Mouse (Mus musculus) ES-E14 (cell line): ENCODE results near the gene Rasgrp1. TPM values are rescaled to one million over a fixed set of nuclear protein-coding genes. Genes with fewer than 3 reads are reported as not detected.

Experiments used
- DNase-seq: peaks from one replicate; pipeline ENCODE4 v3.0.0-alpha.2; 2013; ENCODE audit warnings: low read depth, low spot score
- H3K27ac ChIP-seq: 2 replicates; pipeline ENCODE4 v1.5.1; 2012; ENCODE audit warnings: low read depth, mild to moderate bottlenecking, low read length, moderate library complexity, mixed read lengths; ENCODE audit not compliant: poor library complexity, insufficient read depth, severe bottlenecking
- H3K36me3 ChIP-seq: 2 replicates; pipeline ENCODE4 v1.6.1; 2012; ENCODE audit warnings: mild to moderate bottlenecking, low read length, moderate library complexity, mixed read lengths; ENCODE audit not compliant: control insufficient read depth, poor library complexity, insufficient read depth, severe bottlenecking
- H3K4me1 ChIP-seq, 2 experiments: fragments of 150-350 bp in 1 of 2; sonication (generic) in 1 of 2; 2 replicates each; pipeline ENCODE4 v1.6.1; 2012; ENCODE audit warnings: low read length in 2 of 2, mild to moderate bottlenecking in 1 of 2, mixed read lengths in 1 of 2; ENCODE audit not compliant: control insufficient read depth in 2 of 2, insufficient read depth in 2 of 2, poor library complexity in 1 of 2
- H3K4me3 ChIP-seq, 2 experiments: fragments of 150-350 bp in 1 of 2; sonication (generic) in 1 of 2; 2 replicates each; pipeline ENCODE4 v1.5.1; 2012; ENCODE audit warnings: low read length in 2 of 2, low read depth in 1 of 2, mild to moderate bottlenecking in 1 of 2, mixed read lengths in 1 of 2; ENCODE audit not compliant: insufficient read depth in 1 of 2, poor library complexity in 1 of 2, severe bottlenecking in 1 of 2
- H3K9ac ChIP-seq: 2 replicates; pipeline ENCODE4 v1.6.1; 2012; ENCODE audit warnings: low read depth, mild to moderate bottlenecking, low read length, mixed read lengths; ENCODE audit not compliant: poor library complexity, insufficient read depth, severe bottlenecking
- H3K9me3 ChIP-seq: fragments of 150-350 bp; sonication (generic); 2 replicates; pipeline ENCODE4 v1.6.1; 2012; ENCODE audit warnings: low read depth, mild to moderate bottlenecking, low read length; ENCODE audit not compliant: control insufficient read depth, insufficient read depth
- CHD2 ChIP-seq: IDR thresholded peaks from 2 replicates; pipeline ENCODE4 v1.6.1; 2014; ENCODE audit warnings: mild to moderate bottlenecking, low read depth, low read length, inconsistent platforms
- HCFC1 ChIP-seq: IDR thresholded peaks from 2 replicates; pipeline ENCODE4 v1.6.1; 2012; ENCODE audit warnings: low read length, inconsistent platforms, borderline replicate concordance; ENCODE audit not compliant: insufficient read depth
- MAFK ChIP-seq: IDR thresholded peaks from 2 replicates; pipeline ENCODE4 v1.6.1; 2014; ENCODE audit warnings: mild to moderate bottlenecking, low read depth, low read length, inconsistent platforms; ENCODE audit not compliant: insufficient read depth
- ZC3H11A ChIP-seq: IDR thresholded peaks from 2 replicates; pipeline ENCODE4 v1.6.1; 2012; ENCODE audit warnings: low read depth, mild to moderate bottlenecking, inconsistent platforms, low read length, borderline replicate concordance
- ZNF384 ChIP-seq: IDR thresholded peaks from 2 replicates; pipeline ENCODE4 v1.6.1; 2012; ENCODE audit warnings: low read depth, low read length, inconsistent platforms
- in situ Hi-C, 2 experiments: fragments of 600-800 bp; cut with MboI; formaldehyde crosslinking; loops; one replicate each; pipeline ENCODE4 v1.15.1; 2025; ENCODE audit warnings: low sequenced_read_pairs in 2 of 2, inconsistent platforms in 1 of 2; ENCODE audit not compliant: unreplicated experiment in 2 of 2
- total RNA-seq: library from RNA; depleted of rRNA; stranded (reverse); fragments of 300-350 nt; gene quantifications from 2 replicates; pipeline ENCODE4 v1.2.3, GENCODE M21; 2012

The Rasgrp1 gene
- total RNA-seq, 1 experiment, result 0.67 TPM

GRCm38 (mm10) chr2:117303391-117304350, 39.1 kb downstream of the Rasgrp1 start:
- Histone ChIP-seq H3K27ac (no peak overlapping the region), H3K4me1 (no peaks in the 10 kb centered on the region), H3K9ac (no peak overlapping the region), H3K36me3 (no peaks in the 10 kb centered on the region), H3K9me3 (no peaks in the 10 kb centered on the region), H3K4me3 (no peak overlapping the region)
- DNase-seq, result no peak
- TF ChIP-seq ZC3H11A (no peak), HCFC1 (no peak), CHD2 (no peak), ZNF384 (no peak), MAFK (no peak)
- in situ Hi-C loops, result no loop called here

GRCm38 (mm10) chr2:117299596-117300448, 43.0 kb downstream of the Rasgrp1 start:
- Histone ChIP-seq H3K9ac (no peak overlapping the region), H3K27ac (no peak overlapping the region), H3K4me3 (peak overlapping the region in 1 of 2 experiments; percentile 47; a peak in 2 of 4 replicates), H3K9me3 (no peaks in the 10 kb centered on the region), H3K4me1 (no peaks in the 10 kb centered on the region), H3K36me3 (no peaks in the 10 kb centered on the region)
- in situ Hi-C loops, result no loop called here
- no peak for DNase-seq
- no peak for TF ChIP-seq HCFC1
- TF ChIP-seq MAFK, result no peak
- TF ChIP-seq ZNF384, result no peak
- TF ChIP-seq ZC3H11A, result no peak
- TF ChIP-seq CHD2, result no peak

- TF ChIP-seq ZC3H11A (no peak), HCFC1 (no peak), MAFK (no peak), CHD2 (no peak), ZNF384 (no peak)
- no peak overlapping the region for H3K4me3 ChIP-seq
- H3K36me3 ChIP-seq, result no peaks in the 10 kb centered on the region
- H3K4me1 ChIP-seq, result no peaks in the 10 kb centered on the region
- no peak overlapping the region for H3K27ac ChIP-seq
- no peaks in the 10 kb centered on the region for H3K9me3 ChIP-seq
- DNase-seq, result no peak
- no peak overlapping the region for H3K9ac ChIP-seq
- in situ Hi-C loops, result no loop called here
These were observed 54.5 kb downstream of the Rasgrp1 start for GRCm38 (mm10) chr2:117288291-117288690.

- H3K27ac ChIP-seq, result no peak overlapping the region
- peak; percentile 39 for DNase-seq
- no peak overlapping the region for H3K4me3 ChIP-seq
- no peak overlapping the region for H3K9ac ChIP-seq
- H3K36me3 ChIP-seq, result peaks cover 12% of the 10 kb centered on the region
- H3K9me3 ChIP-seq, result no peaks in the 10 kb centered on the region
- TF ChIP-seq ZNF384 (no peak), ZC3H11A (peak; percentile 8; the same call in 1 of the 2 replicates)
- in situ Hi-C loops, result loop anchor here in 1 of 2 experiments (25.0 kb wide), 1 partner anchor 173 kb away; no protein-coding TSS in a partner anchor
- H3K4me1 ChIP-seq, result no peaks in the 10 kb centered on the region
These were observed 78.9 kb downstream of the Rasgrp1 start for GRCm38 (mm10) chr2:117263786-117264408.
